Mouse (Mus musculus): ENCODE measurements around the gene Cpm.

The Cpm gene

GRCm38 (mm10) chr10:117620934-117621501 is 8.3 kb upstream of the Cpm start:
- DNase-seq (ENCODE audit: low read depth, low spot score), result no peak

DNA sequence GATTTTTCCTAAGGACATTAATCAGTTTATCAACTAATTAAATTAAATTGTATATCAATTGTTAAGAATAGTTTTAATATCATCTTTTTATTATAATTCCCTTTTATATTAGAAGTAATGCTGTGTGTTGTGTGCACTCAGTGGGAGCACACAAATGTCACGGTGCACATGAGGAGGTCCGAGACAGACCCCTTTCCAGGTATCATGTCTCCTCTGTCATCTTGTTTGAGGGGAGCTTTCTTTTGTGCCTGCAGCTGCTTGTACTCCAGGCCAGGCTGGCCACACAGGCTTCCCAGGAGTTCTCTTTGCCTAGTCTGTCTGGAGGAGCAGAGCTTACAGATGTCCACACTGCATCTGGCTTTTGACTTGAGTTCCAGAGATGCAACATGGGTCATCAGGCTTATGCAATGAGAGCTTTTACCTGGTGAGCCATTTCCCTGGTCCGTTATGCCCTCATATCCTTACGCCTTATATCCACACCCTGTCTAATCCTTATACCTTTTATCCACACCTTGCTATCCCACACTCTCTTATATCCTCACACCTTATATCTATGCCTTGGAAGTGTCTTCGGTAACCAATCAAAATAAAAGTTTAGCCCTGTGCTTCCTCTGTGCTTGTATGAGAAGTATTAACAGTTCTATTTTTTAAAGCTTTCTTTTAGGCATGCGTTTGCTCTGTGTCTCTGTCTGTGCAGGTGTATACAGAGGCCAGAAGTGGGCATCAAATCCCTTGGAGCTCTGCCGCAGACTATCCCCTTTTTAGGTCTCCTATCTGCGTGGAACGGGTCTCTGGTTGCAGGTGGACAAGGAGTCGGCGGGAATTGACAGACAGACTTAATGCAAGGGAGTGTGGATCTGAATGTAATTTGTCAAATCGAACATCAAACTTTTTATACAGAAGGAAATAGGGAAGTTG is 7.4 kb upstream of the Cpm start:
- no peak for DNase-seq (ENCODE audit: low read depth, low spot score)

GRCm38 (mm10) chr10:117623358-117623757 is 5.9 kb upstream of the Cpm start:
- DNase-seq (ENCODE audit: low read depth, low spot score), result no peak

DNA sequence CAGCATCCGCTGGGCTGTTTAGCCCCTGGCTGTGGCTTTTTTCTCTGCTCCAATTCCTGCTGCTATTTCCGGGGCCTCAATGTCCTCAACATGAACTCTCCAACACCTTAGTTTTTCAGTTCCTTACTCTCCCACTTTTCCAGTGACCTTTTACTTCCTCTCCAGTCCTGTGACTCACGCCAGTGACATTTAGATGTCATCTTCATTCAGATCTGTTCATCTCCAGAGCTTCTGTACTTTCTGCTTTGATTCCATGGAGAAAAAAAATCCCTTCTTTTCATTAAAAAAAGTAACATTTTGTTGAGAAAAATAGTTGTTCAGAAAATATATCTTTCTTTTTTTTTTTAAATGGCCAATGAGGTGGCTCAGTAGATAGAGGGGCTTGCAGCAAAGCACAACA is 5.1 kb upstream of the Cpm start:
- DNase-seq (ENCODE audit: low read depth, low spot score), result no peak

DNA sequence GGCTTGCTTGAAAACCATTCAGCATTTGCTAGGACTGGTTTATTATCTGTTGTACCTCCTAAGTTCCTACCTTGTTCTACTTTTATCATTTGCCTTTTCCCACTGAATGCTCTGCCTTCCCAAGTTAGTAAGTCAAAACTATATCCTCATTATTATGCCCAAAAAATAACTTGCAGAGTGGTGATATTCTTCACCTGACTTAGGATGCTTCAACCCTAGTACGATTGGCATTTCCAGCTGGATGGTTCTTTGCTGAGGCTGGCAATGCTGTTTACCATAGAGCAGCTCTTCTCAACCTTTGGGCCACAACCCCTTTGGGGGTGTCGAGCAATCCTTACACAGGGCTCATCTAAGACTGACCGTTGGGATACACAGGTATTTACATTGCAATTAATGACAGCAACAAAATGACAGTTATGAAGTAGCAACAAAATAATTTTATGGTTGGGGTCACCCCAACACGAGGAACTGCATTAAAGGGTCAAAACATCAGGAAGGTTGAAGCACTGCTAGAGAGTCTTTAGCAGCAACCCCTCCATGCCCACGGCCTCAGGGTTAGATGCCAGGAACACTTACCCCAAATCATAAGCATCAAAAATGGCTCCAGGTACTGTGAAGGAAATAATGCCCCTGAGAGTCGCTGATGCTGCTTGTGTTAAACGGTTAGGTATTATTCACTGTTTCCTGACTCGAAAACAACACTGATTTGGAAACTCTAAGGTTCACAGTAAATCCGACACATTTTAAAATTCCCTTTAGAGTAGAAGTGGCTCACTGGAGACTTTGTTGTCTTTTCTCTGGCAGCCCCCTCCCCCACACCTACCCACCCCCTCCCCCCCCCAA is 4.4 kb upstream of the Cpm start:
- no peak for DNase-seq (ENCODE audit: low read depth, low spot score)

- DNase-seq (ENCODE audit: low read depth, low spot score), result no peak
Measured at GRCm38 (mm10) chr10:117625500-117626296, 3.6 kb upstream of the Cpm start.

DNA sequence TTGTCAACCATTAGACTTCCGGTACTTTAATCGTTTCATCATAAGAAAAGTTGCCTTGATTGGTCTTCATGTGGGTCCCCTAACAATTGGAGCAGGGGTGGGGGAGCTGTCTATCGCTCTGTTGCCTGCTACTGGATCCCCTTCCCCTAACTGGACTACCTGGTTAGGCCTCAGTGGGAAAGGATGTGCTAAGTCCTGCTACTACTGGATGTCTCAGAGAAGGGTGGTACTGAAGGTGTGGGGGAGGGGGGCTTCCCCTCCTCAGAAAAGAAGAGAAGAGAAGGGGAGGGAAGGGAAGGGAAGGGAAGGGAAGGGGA is 3.0 kb upstream of the Cpm start:
- no peak for DNase-seq (ENCODE audit: low read depth, low spot score)

- no peak for DNase-seq (ENCODE audit: low read depth, low spot score)
Measured at GRCm38 (mm10) chr10:117626840-117627615, 2.3 kb upstream of the Cpm start.

- DNase-seq (ENCODE audit: low read depth, low spot score), result no peak
Measured at GRCm38 (mm10) chr10:117627616-117627930, 1.7 kb upstream of the Cpm start.

- no peak for DNase-seq (ENCODE audit: low read depth, low spot score)
Measured at GRCm38 (mm10) chr10:117627949-117628348, 1.4 kb upstream of the Cpm start.

DNA sequence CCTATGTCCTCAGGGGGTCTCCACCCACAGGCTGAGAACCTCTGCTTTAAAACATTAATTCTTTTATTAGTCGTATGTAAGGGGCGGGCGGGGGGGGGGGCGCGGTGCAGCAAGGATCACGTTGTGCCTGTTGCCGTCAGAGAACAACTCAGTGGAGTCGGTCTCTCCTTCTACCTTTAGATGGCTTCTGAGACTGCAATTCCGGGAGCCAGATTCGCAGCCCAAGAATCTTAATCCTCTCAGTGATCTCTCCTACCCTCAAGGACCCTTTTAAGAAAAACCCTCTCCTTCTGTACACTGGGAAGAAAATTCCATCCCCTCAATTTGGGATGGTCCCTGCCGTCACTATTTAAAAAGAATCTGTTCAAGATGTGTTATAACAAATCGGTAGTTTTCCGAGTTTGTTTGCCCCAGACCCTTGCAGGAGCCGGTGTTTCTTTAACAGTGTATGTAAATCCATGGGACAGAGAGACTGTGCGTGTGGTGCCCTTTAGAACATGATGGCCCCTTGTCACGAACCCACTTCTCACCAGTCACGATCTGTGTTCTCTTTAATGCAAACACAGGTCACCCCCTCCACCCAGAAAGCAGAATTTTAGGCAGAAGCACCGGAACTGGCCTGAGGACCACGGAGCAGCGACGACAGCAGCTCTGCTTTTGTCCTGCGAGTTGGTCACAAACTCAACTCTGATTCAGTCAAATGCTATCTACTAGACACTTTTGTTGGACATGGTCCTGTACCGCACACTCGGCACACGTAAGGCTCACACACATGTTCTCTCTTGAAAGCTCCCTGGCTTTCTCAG is 734 bp upstream of the Cpm start:
- no peak for DNase-seq (ENCODE audit: low read depth, low spot score)

DNA sequence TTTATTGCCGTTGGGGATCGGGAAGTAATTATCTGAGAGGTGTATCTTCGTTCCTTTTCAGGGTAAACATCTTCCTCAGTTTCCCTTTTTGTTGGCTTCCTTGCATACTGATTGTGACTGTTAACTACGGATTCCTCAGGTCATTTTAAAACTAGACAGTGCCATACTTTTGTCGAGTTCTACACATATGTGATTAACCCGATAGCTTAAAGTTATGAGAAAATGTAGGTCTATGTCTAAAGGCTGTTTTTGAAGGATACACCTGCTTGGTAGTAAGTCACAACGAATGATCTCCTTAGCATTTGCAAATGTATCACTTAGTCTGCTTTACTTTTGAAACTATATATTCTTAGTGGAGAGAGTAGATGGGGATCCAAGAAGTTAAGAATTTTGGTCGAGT is 876 bp downstream of the Cpm start:
- DNase-seq (ENCODE audit: low read depth, low spot score), result no peak

- DNase-seq (ENCODE audit: low read depth, low spot score), result no peak
Measured at GRCm38 (mm10) chr10:117630810-117631209, 1.5 kb downstream of the Cpm start.

GRCm38 (mm10) chr10:117631562-117632259 is 2.4 kb downstream of the Cpm start:
- DNase-seq (ENCODE audit: low read depth, low spot score), result no peak

DNA sequence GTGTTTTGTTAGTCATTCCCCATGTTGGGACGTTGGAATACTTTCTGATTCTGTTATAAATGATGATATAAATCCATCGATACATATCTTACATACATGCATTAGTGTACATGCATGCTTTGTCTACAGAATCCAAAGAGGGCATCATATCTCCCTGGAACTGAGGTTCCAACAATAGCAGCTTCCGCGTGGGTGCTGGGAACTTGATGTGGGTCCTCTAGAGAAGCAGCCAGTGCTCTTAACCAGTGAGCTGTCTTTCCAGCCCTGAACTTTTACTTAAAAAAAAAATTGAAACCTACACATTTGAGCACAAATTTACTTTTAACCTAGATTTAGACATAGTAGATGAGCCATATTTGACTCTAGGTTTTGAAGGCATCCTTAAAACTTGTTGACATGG is 3.1 kb downstream of the Cpm start:
- no peak for DNase-seq (ENCODE audit: low read depth, low spot score)

GRCm38 (mm10) chr10:117633564-117634208 is 4.4 kb downstream of the Cpm start:
- no peak for DNase-seq (ENCODE audit: low read depth, low spot score)

- no peak for DNase-seq (ENCODE audit: low read depth, low spot score)
Measured at GRCm38 (mm10) chr10:117634323-117635030, 5.2 kb downstream of the Cpm start.

DNA sequence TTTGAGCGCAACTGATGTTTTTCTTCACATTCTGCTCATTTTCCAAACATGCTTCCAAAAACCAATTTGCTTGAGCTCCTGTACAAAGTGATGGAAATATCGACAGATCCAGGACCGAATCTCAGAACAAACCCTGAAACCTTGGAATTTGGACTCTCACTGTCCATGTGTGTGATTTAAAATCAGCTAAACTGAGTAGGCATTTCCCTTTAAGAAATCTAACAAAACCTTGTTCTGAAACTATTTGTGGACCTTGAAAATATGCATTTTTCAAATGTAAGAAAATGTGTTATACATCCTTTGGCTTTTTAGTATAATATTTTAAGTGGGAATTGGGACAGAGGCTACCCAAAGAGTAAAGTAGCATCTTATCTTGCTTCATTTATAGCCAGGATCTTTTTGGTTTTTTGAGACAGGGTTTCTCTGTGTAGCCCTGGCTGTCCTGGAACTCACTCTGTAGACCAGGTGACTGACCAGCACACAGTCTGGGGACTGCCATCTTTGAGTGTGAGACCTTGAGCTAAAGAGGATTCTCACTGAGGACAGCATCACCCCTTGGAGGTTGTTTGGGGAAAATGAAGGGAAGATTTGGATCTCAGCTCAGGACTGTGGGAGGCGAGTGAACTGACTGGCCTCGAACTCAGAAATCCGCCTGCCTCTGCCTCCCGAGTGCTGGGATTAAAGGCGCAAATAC is 5.9 kb downstream of the Cpm start:
- no peak for DNase-seq (ENCODE audit: low read depth, low spot score)
